Mouse (Mus musculus) heart, embryonic 15.5 days (tissue): ENCODE measurements around the gene Fbxo27. TPM values are rescaled to one million over a fixed set of nuclear protein-coding genes. Genes with fewer than 3 reads are reported as not detected.

Experiments used
- ATAC-seq: fragments of 200-750 bp; cut with Nextera tagmentation; replicated peaks from 2 replicates; pipeline ENCODE4 v1.8.0; 2017; ENCODE audit warnings: low read depth, moderate TSS enrichment; ENCODE audit not compliant: insufficient number of reproducible peaks, insufficient read depth, low FRiP score
- H3K27ac ChIP-seq: fragments of 300-500 bp; sonication (generic); 2 replicates; pipeline ENCODE4 v1.5.1; 2015; ENCODE audit warnings: mild to moderate bottlenecking, inconsistent platforms
- H3K27me3 ChIP-seq: fragments of 300-500 bp; sonication (generic); 2 replicates; pipeline ENCODE4 v1.6.1; 2015; ENCODE audit warnings: inconsistent platforms
- H3K36me3 ChIP-seq: fragments of 300-500 bp; sonication (generic); 2 replicates; pipeline ENCODE4 v1.6.1; 2015; ENCODE audit warnings: mild to moderate bottlenecking, inconsistent platforms
- H3K4me1 ChIP-seq: fragments of 300-500 bp; sonication (generic); replicated peaks from 2 replicates; pipeline ENCODE4 v1.6.1; 2015; ENCODE audit warnings: inconsistent platforms
- H3K4me2 ChIP-seq: fragments of 300-500 bp; sonication (generic); 2 replicates; pipeline ENCODE4 v1.6.1; 2015; ENCODE audit warnings: inconsistent platforms, mild to moderate bottlenecking, moderate library complexity
- H3K4me3 ChIP-seq: fragments of 300-500 bp; sonication (generic); 2 replicates; pipeline ENCODE4 v1.5.1; 2015; ENCODE audit warnings: mild to moderate bottlenecking, inconsistent platforms
- H3K9ac ChIP-seq: fragments of 300-500 bp; sonication (generic); 2 replicates; pipeline ENCODE4 v1.6.1; 2015; ENCODE audit warnings: mild to moderate bottlenecking, inconsistent platforms
- H3K9me3 ChIP-seq: fragments of 300-500 bp; sonication (generic); replicated peaks from 2 replicates; pipeline ENCODE4 v1.6.1; 2016; ENCODE audit warnings: inconsistent platforms
- WGBS: fragments of 180-500 bp; shearing (Covaris S2); methylation state at CpG from one replicate; pipeline ENCODE4 v1.1.7; 2015; ENCODE audit warnings: mixed read lengths; 5-methylcytosine and 5-hydroxymethylcytosine counted together
- polyA plus RNA-seq: library from polyadenylated mRNA; unstranded; fragments of >200 nt; fragmentation: Nextera tagmentation; extraction: Ambion mirVana; gene quantifications from 2 replicates; pipeline ENCODE4 v1.2.1, GENCODE M21; 2015

Gene Fbxo27
- polyA plus RNA-seq, 1 experiment from 2014 or later = 3.4 TPM

DNA sequence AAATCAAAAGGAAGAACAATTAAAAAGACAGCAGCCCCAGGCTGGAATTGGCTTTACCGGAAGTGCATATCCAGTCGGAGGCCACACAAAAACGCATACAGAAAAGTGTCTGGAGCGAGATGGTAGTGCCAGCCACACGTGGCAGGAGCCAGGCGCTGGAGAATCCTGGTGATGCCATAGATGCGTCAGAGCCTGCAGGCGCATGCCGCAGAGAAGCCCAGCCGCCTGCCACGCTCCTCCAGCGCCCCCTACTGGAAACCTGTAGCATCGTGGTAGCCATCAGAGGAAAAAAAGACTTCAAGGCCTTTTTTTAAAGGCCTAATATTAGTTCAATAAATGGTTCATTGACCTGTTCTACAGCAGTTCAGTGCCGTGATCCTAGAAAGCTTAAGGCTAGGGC is 34.0 kb downstream of the Fbxo27 start:
- H3K4me2 ChIP-seq = no peak overlapping the region
- WGBS = 10% methylated on average over 14 of the region's 14 CpGs
- H3K9me3 ChIP-seq = peaks cover 5% of the 10 kb centered on the region; the same call in 1 of the 2 replicates
- H3K36me3 ChIP-seq = peaks cover 13% of the 10 kb centered on the region
- H3K9ac ChIP-seq = no peak overlapping the region
- no peak overlapping the region for H3K4me3 ChIP-seq
- peaks cover 6% of the 10 kb centered on the region for H3K4me1 ChIP-seq
- H3K27ac ChIP-seq = no peak overlapping the region
- 0 out of 2 replicates have a peak, but pooled peaks have one; percentile 50 for ATAC-seq
- H3K27me3 ChIP-seq = no peaks in the 10 kb centered on the region

DNA sequence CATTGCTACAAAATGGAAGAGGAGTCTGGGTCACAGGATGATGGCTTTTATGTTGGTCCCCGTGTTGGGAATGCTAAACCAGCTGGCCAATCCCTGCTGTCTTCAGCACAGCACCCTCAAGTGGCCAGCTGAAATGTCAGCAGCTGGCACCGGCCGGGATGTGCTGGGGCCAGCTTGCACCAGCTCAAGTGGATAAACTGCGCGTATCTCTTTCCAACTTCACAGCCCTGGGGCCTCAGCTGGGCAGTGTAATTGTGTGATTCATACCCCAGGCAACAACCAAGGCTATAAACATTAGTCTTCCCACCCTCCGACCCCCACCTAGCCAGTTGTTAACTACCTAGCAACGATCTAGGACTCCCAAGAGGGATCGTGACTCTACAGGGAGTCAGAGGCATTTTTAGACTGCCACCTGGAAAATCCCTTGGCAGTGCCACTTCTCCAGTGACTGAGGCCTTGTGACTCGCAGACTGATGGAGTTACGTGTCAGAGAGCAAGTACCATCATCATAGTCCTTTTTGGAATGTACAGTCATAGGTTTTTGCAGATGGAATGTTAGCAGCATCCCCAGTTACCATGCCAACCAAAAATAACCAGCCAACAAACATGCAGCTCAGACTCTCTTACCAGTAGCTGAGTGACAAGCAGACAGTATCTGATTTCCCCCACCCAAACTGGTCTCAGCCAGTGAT is 35.1 kb downstream of the Fbxo27 start:
- Histone ChIP-seq H3K4me1 (peaks cover 11% of the 10 kb centered on the region), H3K36me3 (peaks cover 13% of the 10 kb centered on the region), H3K27me3 (no peaks in the 10 kb centered on the region), H3K4me2 (no peak overlapping the region), H3K9me3 (peaks cover 9% of the 10 kb centered on the region; the same call in 1 of the 2 replicates), H3K9ac (no peak overlapping the region), H3K27ac (no peak overlapping the region), H3K4me3 (no peak overlapping the region)
- WGBS = 54% methylated on average over 10 of the region's 10 CpGs
- ATAC-seq = no peak

- no peaks in the 10 kb centered on the region for H3K27me3 ChIP-seq
- H3K4me1 ChIP-seq = peaks cover 15% of the 10 kb centered on the region
- H3K27ac ChIP-seq = no peak overlapping the region
- H3K4me3 ChIP-seq = peak overlapping the region; percentile 50
- peak; percentile 84 for ATAC-seq
- peaks cover 23% of the 10 kb centered on the region for H3K36me3 ChIP-seq
- H3K4me2 ChIP-seq = peak overlapping the region; percentile 82
- peaks cover 9% of the 10 kb centered on the region; the same call in 1 of the 2 replicates for H3K9me3 ChIP-seq
- 4% methylated on average over 58 of the region's 58 CpGs for WGBS
- H3K9ac ChIP-seq = peak overlapping the region; percentile 42
Observed at GRCm38 (mm10) chr7:28732341-28733142, 39.9 kb downstream of the Fbxo27 start.

DNA sequence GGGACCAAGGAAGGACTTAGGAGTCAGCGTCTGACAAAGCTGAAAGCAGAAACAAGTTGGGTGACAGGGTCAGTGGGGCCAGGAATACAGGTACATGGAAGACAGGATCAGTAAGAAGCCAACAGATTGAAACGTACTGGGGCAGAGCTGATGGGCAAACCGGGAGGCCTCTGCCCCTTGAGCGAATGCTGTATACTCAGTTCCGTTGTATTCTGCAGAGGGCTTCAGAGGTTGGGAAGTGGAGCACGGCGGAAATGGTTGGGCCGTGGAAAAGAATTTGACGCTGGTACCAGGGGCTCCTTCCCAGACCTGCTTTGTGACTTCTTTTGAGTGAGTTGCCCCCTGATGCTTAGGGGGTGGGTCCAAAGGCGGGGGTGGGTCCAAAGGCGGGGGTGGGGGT is 40.6 kb downstream of the Fbxo27 start:
- Histone ChIP-seq H3K27me3 (no peaks in the 10 kb centered on the region), H3K4me3 (peak overlapping the region; percentile 50), H3K27ac (no peak overlapping the region), H3K9me3 (peaks cover 9% of the 10 kb centered on the region; the same call in 1 of the 2 replicates), H3K36me3 (peaks cover 29% of the 10 kb centered on the region), H3K4me1 (peaks cover 11% of the 10 kb centered on the region), H3K9ac (0 out of 2 replicates have a peak overlapping the region, but pooled peaks have one; percentile 12), H3K4me2 (peak overlapping the region; percentile 82)
- WGBS = 23% methylated on average over 11 of the region's 11 CpGs
- no peak for ATAC-seq

GRCm38 (mm10) chr7:28735701-28736100 is 43.1 kb downstream of the Fbxo27 start:
- H3K9ac ChIP-seq = no peak overlapping the region
- peaks cover 41% of the 10 kb centered on the region for H3K36me3 ChIP-seq
- no peaks in the 10 kb centered on the region for H3K27me3 ChIP-seq
- no peak overlapping the region for H3K27ac ChIP-seq
- ATAC-seq = no peak
- H3K4me2 ChIP-seq = no peak overlapping the region
- peaks cover 11% of the 10 kb centered on the region for H3K4me1 ChIP-seq
- 81% methylated on average over 6 of the region's 6 CpGs for WGBS
- no peak overlapping the region for H3K4me3 ChIP-seq
- H3K9me3 ChIP-seq = peaks cover 9% of the 10 kb centered on the region; the same call in 1 of the 2 replicates

- no peak overlapping the region for H3K27ac ChIP-seq
- no peak for ATAC-seq
- H3K27me3 ChIP-seq = no peaks in the 10 kb centered on the region
- no peaks in the 10 kb centered on the region for H3K9me3 ChIP-seq
- H3K9ac ChIP-seq = no peak overlapping the region
- peaks cover 14% of the 10 kb centered on the region for H3K4me1 ChIP-seq
- H3K4me3 ChIP-seq = no peak overlapping the region
- WGBS = 92% methylated on average over 21 of the region's 21 CpGs
- no peak overlapping the region for H3K4me2 ChIP-seq
- H3K36me3 ChIP-seq = peaks cover 33% of the 10 kb centered on the region
Observed at GRCm38 (mm10) chr7:28739829-28740228, 47.2 kb downstream of the Fbxo27 start.

DNA sequence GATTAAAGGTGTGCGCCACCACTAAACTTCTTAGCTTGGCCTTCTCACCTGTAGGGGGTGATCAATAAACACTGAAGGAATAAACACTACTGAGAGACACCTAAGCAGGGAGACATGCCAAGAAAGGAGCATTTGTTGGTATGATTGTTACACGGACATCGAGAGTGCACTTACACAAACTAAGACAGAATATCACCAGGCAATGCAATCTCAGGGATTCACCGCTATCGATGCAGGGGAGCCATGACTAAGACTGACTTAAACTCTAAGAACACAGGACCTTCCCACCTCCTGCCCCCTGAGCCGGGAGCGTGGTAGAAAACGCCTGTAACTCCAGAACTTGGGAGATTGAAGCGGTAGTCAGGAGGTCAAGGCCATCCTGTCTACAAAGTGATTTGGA is 48.3 kb downstream of the Fbxo27 start:
- no peaks in the 10 kb centered on the region for H3K27me3 ChIP-seq
- H3K4me2 ChIP-seq = peak overlapping the region; percentile 68
- H3K4me3 ChIP-seq = peak overlapping the region; percentile 82
- 33% methylated on average over 9 of the region's 9 CpGs for WGBS
- peak overlapping the region; percentile 64 for H3K27ac ChIP-seq
- peaks cover 33% of the 10 kb centered on the region for H3K36me3 ChIP-seq
- H3K9ac ChIP-seq = peak overlapping the region; percentile 56
- peaks cover 14% of the 10 kb centered on the region for H3K4me1 ChIP-seq
- H3K9me3 ChIP-seq = no peaks in the 10 kb centered on the region
- no peak for ATAC-seq

DNA sequence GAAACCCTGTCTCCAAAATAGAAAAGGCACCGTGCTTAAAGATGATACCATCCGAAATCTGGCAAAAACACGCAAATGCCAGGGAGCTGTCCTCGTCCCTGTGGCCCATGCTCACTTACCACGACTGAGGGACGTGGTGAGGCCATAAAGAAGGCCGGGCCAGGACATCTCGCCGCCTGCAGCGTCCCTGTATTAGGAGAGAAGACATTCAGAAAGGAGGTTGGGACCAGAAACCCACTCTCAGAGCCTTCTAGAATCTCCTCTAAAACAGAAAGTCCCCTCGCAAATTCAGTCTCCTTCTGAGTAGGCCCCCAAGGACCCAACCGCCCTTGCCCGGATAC is 48.7 kb downstream of the Fbxo27 start:
- H3K36me3 ChIP-seq = peaks cover 30% of the 10 kb centered on the region
- H3K27me3 ChIP-seq = no peaks in the 10 kb centered on the region
- H3K9me3 ChIP-seq = no peaks in the 10 kb centered on the region
- 1% methylated on average over 13 of the region's 13 CpGs for WGBS
- peak overlapping the region; percentile 82 for H3K4me3 ChIP-seq
- peaks cover 14% of the 10 kb centered on the region for H3K4me1 ChIP-seq
- H3K4me2 ChIP-seq = peak overlapping the region; percentile 68
- ATAC-seq = 0 out of 2 replicates have a peak, but pooled peaks have one; percentile 1
- peak overlapping the region; percentile 56 for H3K9ac ChIP-seq
- H3K27ac ChIP-seq = peak overlapping the region; percentile 64

GRCm38 (mm10) chr7:28741709-28742438 is 49.2 kb downstream of the Fbxo27 start, which contains the start of the genes Mrps12 and Sars2:
TSS of gene Mrps12 (minus strand) at chr7:28741820.
TSS of gene Sars2 (plus strand) at chr7:28741992.
- H3K4me2 ChIP-seq = peak within 1 kb of the TSS; percentile 68
- peak within 1 kb of the TSS; percentile 94 for H3K27ac ChIP-seq
- WGBS = under 1% methylated on average over 39 of the region's 39 CpGs
- peak; percentile 98 for ATAC-seq
- H3K9me3 ChIP-seq = no peaks in the 10 kb centered on the region
- peaks cover 27% of the 10 kb centered on the region for H3K36me3 ChIP-seq
- peak within 1 kb of the TSS; percentile 82 for H3K4me3 ChIP-seq
- peaks cover 14% of the 10 kb centered on the region for H3K4me1 ChIP-seq
- peak within 1 kb of the TSS; percentile 79 for H3K9ac ChIP-seq
- no peaks in the 10 kb centered on the region for H3K27me3 ChIP-seq
